Mouse (Mus musculus): ENCODE results near the gene Mtor. TPM values are rescaled to one million over a fixed set of nuclear protein-coding genes. Genes with fewer than 3 reads are reported as not detected.
A peak's percentile ranks its signal among the peaks of the same experiment; 100 is the strongest.

Mtor gene
- polyA plus RNA-seq, 1 experiment: 29.7 TPM

- Histone ChIP-seq H3K27me3 (ENCODE audit: control insufficient read depth, insufficient read depth, insufficient read length) (no peaks in the 10 kb centered on the region), H3K36me3 (ENCODE audit: control insufficient read depth, insufficient read depth) (peaks cover 27% of the 10 kb centered on the region), H3ac (ENCODE audit: control insufficient read depth, insufficient read length) (no peak overlapping the region), H3K4me3 (no peak overlapping the region), H3K79me2 (ENCODE audit: control insufficient read depth, insufficient read depth) (no peaks in the 10 kb centered on the region), H3K4me2 (ENCODE audit: low read depth) (no peak overlapping the region)
- no peak for TF ChIP-seq MAX (IDR thresholded peaks at IDR 0.05; ENCODE audit: low read depth)
- TF ChIP-seq TCF3 (IDR thresholded peaks at IDR 0.05; ENCODE audit: insufficient read length, low read depth): no peak
- TF ChIP-seq CEBPB (IDR thresholded peaks at IDR 0.05; ENCODE audit: insufficient read depth, poor library complexity, severe bottlenecking): no peak
- TF ChIP-seq MYOD1 (IDR thresholded peaks at IDR 0.05; ENCODE audit: control insufficient read depth in 1 of 3, insufficient read length in 2 of 3, low read depth in 2 of 3): no peak
- no peak for TF ChIP-seq POLR2AphosphoS2 (IDR thresholded peaks at IDR 0.05; ENCODE audit: insufficient read length, low read depth)
- no peak for TF ChIP-seq MYOG (IDR thresholded peaks at IDR 0.05; ENCODE audit: control insufficient read depth in 1 of 3, insufficient read depth in 1 of 3, insufficient read length in 2 of 3, low read depth in 2 of 3)
- no peak for TF ChIP-seq SRF (IDR thresholded peaks at IDR 0.05; ENCODE audit: control insufficient read depth, insufficient read length, low read depth)
Measured at GRCm38 (mm10) chr4:148531341-148531740, 82.9 kb downstream of the Mtor start.

- Histone ChIP-seq H3K27me3 (ENCODE audit: control insufficient read depth, insufficient read depth, insufficient read length) (no peaks in the 10 kb centered on the region), H3K36me3 (ENCODE audit: control insufficient read depth, insufficient read depth) (peaks cover 30% of the 10 kb centered on the region)
- TF ChIP-seq TCF3 (IDR thresholded peaks at IDR 0.05; ENCODE audit: insufficient read length, low read depth) (no peak), MYOD1 (IDR thresholded peaks at IDR 0.05; ENCODE audit: control insufficient read depth in 1 of 3, insufficient read length in 2 of 3, low read depth in 2 of 3) (peak in 2 of 3 experiments; percentile 33 to 57)
Measured at GRCm38 (mm10) chr4:148532516-148532915, 84.1 kb downstream of the Mtor start.

GRCm38 (mm10) chr4:148533613-148534328 is 85.4 kb downstream of the Mtor start:
- Histone ChIP-seq H3ac (ENCODE audit: control insufficient read depth, insufficient read length) (no peak overlapping the region), H3K27me3 (ENCODE audit: control insufficient read depth, insufficient read depth, insufficient read length) (no peaks in the 10 kb centered on the region), H3K36me3 (ENCODE audit: control insufficient read depth, insufficient read depth) (peaks cover 36% of the 10 kb centered on the region), H3K4me3 (no peak overlapping the region), H3K4me2 (ENCODE audit: low read depth) (no peak overlapping the region), H3K79me2 (ENCODE audit: control insufficient read depth, insufficient read depth) (no peaks in the 10 kb centered on the region)
- no peak for TF ChIP-seq POLR2AphosphoS2 (IDR thresholded peaks at IDR 0.05; ENCODE audit: insufficient read length, low read depth)
- no peak for TF ChIP-seq MYOD1 (IDR thresholded peaks at IDR 0.05; ENCODE audit: control insufficient read depth in 1 of 3, insufficient read length in 2 of 3, low read depth in 2 of 3)
- TF ChIP-seq MAX (IDR thresholded peaks at IDR 0.05; ENCODE audit: low read depth): no peak
- TF ChIP-seq MYOG (IDR thresholded peaks at IDR 0.05; ENCODE audit: control insufficient read depth in 1 of 3, insufficient read depth in 1 of 3, insufficient read length in 2 of 3, low read depth in 2 of 3): no peak
- TF ChIP-seq USF1 (IDR thresholded peaks at IDR 0.05; ENCODE audit: low read depth): no peak
- no peak for TF ChIP-seq SRF (IDR thresholded peaks at IDR 0.05; ENCODE audit: control insufficient read depth, insufficient read length, low read depth)
- no peak for TF ChIP-seq TCF3 (IDR thresholded peaks at IDR 0.05; ENCODE audit: insufficient read length, low read depth)
- no peak for TF ChIP-seq TCF12 (IDR thresholded peaks at IDR 0.05; ENCODE audit: insufficient read depth, poor library complexity, severe bottlenecking)
- no peak for TF ChIP-seq E2F4 (IDR thresholded peaks at IDR 0.05; ENCODE audit: insufficient read depth)
- no peak for TF ChIP-seq REST (IDR thresholded peaks at IDR 0.05; ENCODE audit: insufficient read depth, insufficient read length)
- TF ChIP-seq CEBPB (IDR thresholded peaks at IDR 0.05; ENCODE audit: insufficient read depth, poor library complexity, severe bottlenecking): no peak
- no peak for TF ChIP-seq POLR2A (IDR thresholded peaks at IDR 0.05; ENCODE audit: insufficient read length, low read depth)

More at GRCm38 (mm10) chr4:148532516-148532915, 84.1 kb downstream of the Mtor start:
- Histone ChIP-seq H3K79me2 (ENCODE audit: control insufficient read depth, insufficient read depth) (no peaks in the 10 kb centered on the region), H3K4me2 (ENCODE audit: low read depth) (no peak overlapping the region), H3K4me3 (no peak overlapping the region), H3ac (ENCODE audit: control insufficient read depth, insufficient read length) (no peak overlapping the region)

GRCm38 (mm10) chr4:148535876-148536275 is 87.5 kb downstream of the Mtor start:
- H3K4me3 ChIP-seq: no peak overlapping the region
- TF ChIP-seq REST (IDR thresholded peaks at IDR 0.05; ENCODE audit: insufficient read depth, insufficient read length) (no peak), MYOD1 (IDR thresholded peaks at IDR 0.05; ENCODE audit: control insufficient read depth in 1 of 3, insufficient read length in 2 of 3, low read depth in 2 of 3) (no peak), TCF3 (IDR thresholded peaks at IDR 0.05; ENCODE audit: insufficient read length, low read depth) (no peak), TCF12 (IDR thresholded peaks at IDR 0.05; ENCODE audit: insufficient read depth, poor library complexity, severe bottlenecking) (no peak), POLR2AphosphoS2 (IDR thresholded peaks at IDR 0.05; ENCODE audit: insufficient read length, low read depth) (no peak), MYOG (IDR thresholded peaks at IDR 0.05; ENCODE audit: control insufficient read depth in 1 of 3, insufficient read depth in 1 of 3, insufficient read length in 2 of 3, low read depth in 2 of 3) (no peak), USF1 (IDR thresholded peaks at IDR 0.05; ENCODE audit: low read depth) (no peak), SRF (IDR thresholded peaks at IDR 0.05; ENCODE audit: control insufficient read depth, insufficient read length, low read depth) (no peak), CEBPB (IDR thresholded peaks at IDR 0.05; ENCODE audit: insufficient read depth, poor library complexity, severe bottlenecking) (no peak), POLR2A (IDR thresholded peaks at IDR 0.05; ENCODE audit: insufficient read length, low read depth) (no peak), MAX (IDR thresholded peaks at IDR 0.05; ENCODE audit: low read depth) (no peak), E2F4 (IDR thresholded peaks at IDR 0.05; ENCODE audit: insufficient read depth) (no peak)
- no peaks in the 10 kb centered on the region for H3K27me3 ChIP-seq (ENCODE audit: control insufficient read depth, insufficient read depth, insufficient read length)
- peaks cover 27% of the 10 kb centered on the region for H3K36me3 ChIP-seq (ENCODE audit: control insufficient read depth, insufficient read depth)
- no peak overlapping the region for H3K4me2 ChIP-seq (ENCODE audit: low read depth)
- no peaks in the 10 kb centered on the region for H3K79me2 ChIP-seq (ENCODE audit: control insufficient read depth, insufficient read depth)
- no peak overlapping the region for H3ac ChIP-seq (ENCODE audit: control insufficient read depth, insufficient read length)

- H3K79me2 ChIP-seq (ENCODE audit: control insufficient read depth, insufficient read depth): no peaks in the 10 kb centered on the region
- H3K36me3 ChIP-seq (ENCODE audit: control insufficient read depth, insufficient read depth): peaks cover 43% of the 10 kb centered on the region
- no peak for TF ChIP-seq USF1 (IDR thresholded peaks at IDR 0.05; ENCODE audit: low read depth)
- TF ChIP-seq POLR2A (IDR thresholded peaks at IDR 0.05; ENCODE audit: insufficient read length, low read depth): no peak
- no peak for TF ChIP-seq TCF12 (IDR thresholded peaks at IDR 0.05; ENCODE audit: insufficient read depth, poor library complexity, severe bottlenecking)
- TF ChIP-seq E2F4 (IDR thresholded peaks at IDR 0.05; ENCODE audit: insufficient read depth): no peak
- no peak for TF ChIP-seq POLR2AphosphoS2 (IDR thresholded peaks at IDR 0.05; ENCODE audit: insufficient read length, low read depth)
- no peak for TF ChIP-seq CEBPB (IDR thresholded peaks at IDR 0.05; ENCODE audit: insufficient read depth, poor library complexity, severe bottlenecking)
- no peak for TF ChIP-seq SRF (IDR thresholded peaks at IDR 0.05; ENCODE audit: control insufficient read depth, insufficient read length, low read depth)
- TF ChIP-seq MYOD1 (IDR thresholded peaks at IDR 0.05; ENCODE audit: control insufficient read depth in 1 of 3, insufficient read length in 2 of 3, low read depth in 2 of 3): no peak
- TF ChIP-seq REST (IDR thresholded peaks at IDR 0.05; ENCODE audit: insufficient read depth, insufficient read length): no peak
- TF ChIP-seq MAX (IDR thresholded peaks at IDR 0.05; ENCODE audit: low read depth): no peak
- TF ChIP-seq TCF3 (IDR thresholded peaks at IDR 0.05; ENCODE audit: insufficient read length, low read depth): no peak
- TF ChIP-seq MYOG (IDR thresholded peaks at IDR 0.05; ENCODE audit: control insufficient read depth in 1 of 3, insufficient read depth in 1 of 3, insufficient read length in 2 of 3, low read depth in 2 of 3): no peak
- no peak overlapping the region for H3K4me2 ChIP-seq (ENCODE audit: low read depth)
- H3ac ChIP-seq (ENCODE audit: control insufficient read depth, insufficient read length): no peak overlapping the region
- no peaks in the 10 kb centered on the region for H3K27me3 ChIP-seq (ENCODE audit: control insufficient read depth, insufficient read depth, insufficient read length)
- no peak overlapping the region for H3K4me3 ChIP-seq
Measured at GRCm38 (mm10) chr4:148549106-148549505, 100.7 kb downstream of the Mtor start.
